Mouse (Mus musculus): Measurements from ENCODE around the gene Met. TPM values are rescaled to one million over a fixed set of nuclear protein-coding genes. Genes with fewer than 3 reads are reported as not detected.

Gene Met
- polyA plus RNA-seq, 1 experiment from 2014 or later: 8.2 TPM

DNA sequence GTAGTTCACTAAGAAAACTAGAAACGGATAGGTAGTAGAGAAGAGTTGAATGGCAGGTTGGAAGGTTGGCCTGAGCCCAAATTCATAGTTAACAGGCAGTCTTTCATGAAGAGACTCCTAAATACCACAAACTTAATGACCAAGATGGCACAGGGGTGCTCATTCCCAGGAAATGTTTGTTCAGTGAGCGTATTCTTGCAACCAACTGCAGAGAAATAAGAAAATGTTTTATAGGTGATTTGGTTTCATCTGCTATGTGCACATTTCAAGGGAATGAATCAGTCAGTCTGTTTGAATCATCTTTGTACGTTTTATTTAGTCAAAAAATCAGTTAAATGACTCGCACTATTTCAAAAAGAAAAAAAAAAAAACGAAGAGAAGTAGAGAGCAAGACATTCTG is 21.6 kb downstream of the Met start:
- H3K4me1 ChIP-seq (ENCODE audit: insufficient read depth): peaks cover 13% of the 10 kb centered on the region
- peak overlapping the region; percentile 52; the same call in 1 of the 2 replicates for H3K27ac ChIP-seq (ENCODE audit: low read depth)
- no peak for DNase-seq
- H3K9ac ChIP-seq (replicated peaks): no peak overlapping the region
- H3K4me3 ChIP-seq (ENCODE audit: low read depth, low read length): no peak overlapping the region
- 75% methylated on average over 5 of the region's 5 CpGs for WGBS (ENCODE audit: insufficient replicate concordance)
- ATAC-seq: no peak
- no peaks in the 10 kb centered on the region for H3K36me3 ChIP-seq (replicated peaks; ENCODE audit: insufficient read depth, low read length)
- no peaks in the 10 kb centered on the region for H3K9me3 ChIP-seq (ENCODE audit: low read length)
- H3K4me2 ChIP-seq (ENCODE audit: low read depth, low read length): peak overlapping the region; percentile 20; the same call in 1 of the 2 replicates
- TF ChIP-seq EP300 (IDR thresholded peaks at IDR 0.05; ENCODE audit: low read depth) (no peak), CTCF (IDR thresholded peaks at IDR 0.05; ENCODE audit: low read depth) (no peak)
- H3K27me3 ChIP-seq (ENCODE audit: insufficient read depth, low read length): no peaks in the 10 kb centered on the region

DNA sequence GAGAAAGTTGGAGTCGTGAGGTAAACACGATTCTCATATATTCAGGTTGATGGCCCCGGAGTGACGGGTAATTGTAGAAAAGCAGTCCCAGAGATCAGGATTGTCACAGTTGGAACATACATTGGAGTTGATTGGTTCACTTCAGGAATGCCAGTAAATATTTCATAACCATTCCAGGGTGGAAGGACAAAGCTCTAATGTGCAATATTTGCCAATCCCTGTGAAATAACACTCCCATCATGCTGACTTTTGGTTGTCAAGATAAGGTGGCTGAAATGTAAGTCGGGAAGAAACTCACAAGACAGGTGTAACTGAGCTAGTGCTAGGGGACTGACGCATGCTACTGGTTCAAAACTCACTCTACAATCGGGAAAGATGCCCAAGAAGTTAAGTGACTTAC is 22.2 kb downstream of the Met start:
- Histone ChIP-seq H3K4me2 (ENCODE audit: low read depth, low read length) (peak overlapping the region; percentile 20), H3K9ac (replicated peaks) (no peak overlapping the region), H3K36me3 (replicated peaks; ENCODE audit: insufficient read depth, low read length) (no peaks in the 10 kb centered on the region), H3K9me3 (ENCODE audit: low read length) (no peaks in the 10 kb centered on the region), H3K27ac (ENCODE audit: low read depth) (peak overlapping the region; percentile 52; the same call in 1 of the 2 replicates), H3K4me3 (ENCODE audit: low read depth, low read length) (no peak overlapping the region), H3K27me3 (ENCODE audit: insufficient read depth, low read length) (no peaks in the 10 kb centered on the region), H3K4me1 (ENCODE audit: insufficient read depth) (peaks cover 13% of the 10 kb centered on the region)
- TF ChIP-seq CTCF (IDR thresholded peaks at IDR 0.05; ENCODE audit: low read depth) (no peak), EP300 (IDR thresholded peaks at IDR 0.05; ENCODE audit: low read depth) (0 out of 2 replicates have a peak, but pooled peaks have one; percentile 43)
- DNase-seq (no peak), ATAC-seq (peak; percentile 90)
- 62% methylated on average over 7 of the region's 7 CpGs for WGBS (ENCODE audit: insufficient replicate concordance)

DNA sequence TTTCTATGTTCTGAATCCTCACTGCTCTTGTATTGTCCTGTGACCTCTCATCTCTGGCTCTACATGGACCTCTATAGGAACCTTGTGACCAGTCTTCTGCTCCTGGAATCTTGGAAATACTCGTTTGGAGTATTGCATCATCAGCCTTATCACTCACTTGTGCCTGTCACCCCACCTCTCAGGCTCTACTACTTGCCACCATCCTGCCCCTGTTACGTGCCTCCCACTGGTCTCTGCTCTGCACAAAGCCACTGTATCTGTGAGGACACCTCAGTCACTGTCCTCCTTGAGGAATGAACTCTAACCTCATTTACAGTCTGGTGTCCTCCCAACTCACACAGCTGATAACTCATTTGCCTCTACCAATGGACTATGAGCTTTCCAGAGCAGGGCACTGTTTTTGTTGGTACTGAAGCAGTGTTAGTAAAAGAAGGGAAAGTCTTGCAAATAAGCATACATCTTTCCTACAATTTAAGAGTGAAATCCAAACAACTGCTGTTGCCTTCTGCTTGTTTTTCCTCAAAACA is 24.8 kb downstream of the Met start:
- H3K9ac ChIP-seq (replicated peaks): no peak overlapping the region
- no peaks in the 10 kb centered on the region for H3K36me3 ChIP-seq (replicated peaks; ENCODE audit: insufficient read depth, low read length)
- peaks cover 10% of the 10 kb centered on the region; the same call in 1 of the 2 replicates for H3K4me1 ChIP-seq (ENCODE audit: insufficient read depth)
- no peaks in the 10 kb centered on the region for H3K27me3 ChIP-seq (ENCODE audit: insufficient read depth, low read length)
- ATAC-seq (no peak), DNase-seq (no peak)
- TF ChIP-seq EP300 (IDR thresholded peaks at IDR 0.05; ENCODE audit: low read depth) (no peak), CTCF (IDR thresholded peaks at IDR 0.05; ENCODE audit: low read depth) (no peak)
- no peaks in the 10 kb centered on the region for H3K9me3 ChIP-seq (ENCODE audit: low read length)
- WGBS (ENCODE audit: insufficient replicate concordance): 33% methylated on average over 2 of the region's 2 CpGs
- H3K27ac ChIP-seq (ENCODE audit: low read depth): no peak overlapping the region
- no peak overlapping the region for H3K4me3 ChIP-seq (ENCODE audit: low read depth, low read length)
- no peak overlapping the region for H3K4me2 ChIP-seq (ENCODE audit: low read depth, low read length)

DNA sequence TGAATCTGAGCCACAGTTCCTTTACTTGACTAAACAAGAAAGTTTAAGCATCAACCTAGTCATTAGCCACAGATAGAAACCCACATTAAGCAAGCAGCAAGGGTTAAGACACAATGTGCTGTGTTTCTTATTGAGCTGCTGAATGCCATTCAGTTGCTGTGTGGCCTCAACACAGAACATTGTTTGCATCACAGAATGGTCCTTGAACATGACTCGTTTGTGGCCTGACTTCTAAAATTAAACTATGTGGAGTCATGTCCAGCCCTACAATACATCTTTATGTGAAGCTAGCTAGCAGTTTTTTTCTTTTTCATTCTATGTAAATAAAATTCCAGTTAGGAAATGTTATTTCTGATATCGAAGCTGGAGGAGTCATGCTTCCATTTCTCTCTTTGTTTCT is 27.2 kb downstream of the Met start:
- 49% methylated on average over 2 of the region's 2 CpGs for WGBS (ENCODE audit: insufficient replicate concordance)
- no peaks in the 10 kb centered on the region for H3K27me3 ChIP-seq (ENCODE audit: insufficient read depth, low read length)
- H3K4me3 ChIP-seq (ENCODE audit: low read depth, low read length): no peak overlapping the region

DNA sequence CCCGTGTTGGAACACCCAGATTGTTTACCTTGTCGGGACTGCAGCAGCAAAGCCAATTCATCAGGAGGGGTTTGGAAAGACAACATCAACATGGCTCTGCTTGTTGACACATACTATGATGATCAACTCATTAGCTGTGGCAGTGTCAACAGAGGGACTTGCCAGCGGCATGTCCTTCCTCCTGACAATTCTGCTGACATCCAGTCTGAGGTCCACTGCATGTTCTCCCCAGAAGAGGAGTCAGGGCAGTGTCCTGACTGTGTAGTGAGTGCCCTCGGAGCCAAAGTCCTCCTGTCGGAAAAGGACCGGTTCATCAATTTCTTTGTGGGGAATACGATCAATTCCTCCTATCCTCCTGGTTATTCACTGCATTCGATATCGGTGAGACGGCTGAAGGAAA is 27.9 kb downstream of the Met start:
- Histone ChIP-seq H3K4me1 (ENCODE audit: insufficient read depth) (peaks cover 3% of the 10 kb centered on the region; the same call in 1 of the 2 replicates), H3K36me3 (replicated peaks; ENCODE audit: insufficient read depth, low read length) (no peaks in the 10 kb centered on the region), H3K27me3 (ENCODE audit: insufficient read depth, low read length) (no peaks in the 10 kb centered on the region), H3K27ac (ENCODE audit: low read depth) (peak overlapping the region; percentile 56; the same call in 1 of the 2 replicates), H3K4me3 (ENCODE audit: low read depth, low read length) (no peak overlapping the region), H3K9me3 (ENCODE audit: low read length) (no peaks in the 10 kb centered on the region), H3K4me2 (ENCODE audit: low read depth, low read length) (0 out of 2 replicates have a peak overlapping the region, but pooled peaks have one; percentile 24), H3K9ac (replicated peaks) (no peak overlapping the region)
- ATAC-seq (peak; percentile 94), DNase-seq (peak; percentile 29)
- 63% methylated on average over 10 of the region's 10 CpGs for WGBS (ENCODE audit: insufficient replicate concordance)
- TF ChIP-seq CTCF (IDR thresholded peaks at IDR 0.05; ENCODE audit: low read depth): no peak
- no peak for TF ChIP-seq EP300 (IDR thresholded peaks at IDR 0.05; ENCODE audit: low read depth)

More for the DNA sequence above, 27.2 kb downstream of the Met start:
- no peak for DNase-seq
- TF ChIP-seq CTCF (IDR thresholded peaks at IDR 0.05; ENCODE audit: low read depth) (no peak), EP300 (IDR thresholded peaks at IDR 0.05; ENCODE audit: low read depth) (no peak)
- H3K27ac ChIP-seq (ENCODE audit: low read depth): peak overlapping the region; percentile 56; the same call in 1 of the 2 replicates
- H3K4me1 ChIP-seq (ENCODE audit: insufficient read depth): peaks cover 7% of the 10 kb centered on the region; the same call in 1 of the 2 replicates
- no peak overlapping the region for H3K4me2 ChIP-seq (ENCODE audit: low read depth, low read length)
- no peaks in the 10 kb centered on the region for H3K9me3 ChIP-seq (ENCODE audit: low read length)
- H3K36me3 ChIP-seq (replicated peaks; ENCODE audit: insufficient read depth, low read length): no peaks in the 10 kb centered on the region
- ATAC-seq: no peak
- H3K9ac ChIP-seq (replicated peaks): no peak overlapping the region

DNA sequence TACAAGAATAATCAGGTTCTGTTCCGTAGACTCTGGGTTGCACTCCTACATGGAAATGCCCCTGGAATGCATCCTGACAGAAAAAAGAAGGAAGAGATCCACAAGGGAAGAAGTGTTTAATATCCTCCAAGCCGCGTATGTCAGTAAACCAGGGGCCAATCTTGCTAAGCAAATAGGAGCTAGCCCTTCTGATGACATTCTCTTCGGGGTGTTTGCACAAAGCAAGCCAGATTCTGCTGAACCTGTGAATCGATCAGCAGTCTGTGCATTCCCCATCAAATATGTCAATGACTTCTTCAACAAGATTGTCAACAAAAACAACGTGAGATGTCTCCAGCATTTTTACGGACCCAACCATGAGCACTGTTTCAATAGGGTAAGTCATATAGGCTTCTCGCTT is 28.5 kb downstream of the Met start:
- Histone ChIP-seq H3K4me1 (ENCODE audit: insufficient read depth) (peaks cover 7% of the 10 kb centered on the region), H3K4me3 (ENCODE audit: low read depth, low read length) (no peak overlapping the region), H3K9me3 (ENCODE audit: low read length) (no peaks in the 10 kb centered on the region), H3K9ac (replicated peaks) (no peak overlapping the region), H3K4me2 (ENCODE audit: low read depth, low read length) (0 out of 2 replicates have a peak overlapping the region, but pooled peaks have one; percentile 24), H3K27me3 (ENCODE audit: insufficient read depth, low read length) (no peaks in the 10 kb centered on the region), H3K27ac (ENCODE audit: low read depth) (peak overlapping the region; percentile 56), H3K36me3 (replicated peaks; ENCODE audit: insufficient read depth, low read length) (no peaks in the 10 kb centered on the region)
- no peak for DNase-seq
- 72% methylated on average over 8 of the region's 8 CpGs for WGBS (ENCODE audit: insufficient replicate concordance)
- TF ChIP-seq EP300 (IDR thresholded peaks at IDR 0.05; ENCODE audit: low read depth): no peak
- TF ChIP-seq CTCF (IDR thresholded peaks at IDR 0.05; ENCODE audit: low read depth): no peak
- peak; percentile 63; the same call in 1 of the 2 replicates for ATAC-seq
